Mouse (Mus musculus) right cerebral cortex, postnatal 36 days (tissue): ENCODE results near the gene Gpt2.

Source experiments
- DNase-seq, 2 experiments: peaks; one replicate each; pipeline ENCODE4 v3.0.0; 2022; ENCODE audit warnings: low spot score in 2 of 2, mixed read lengths in 1 of 2

The Gpt2 gene

GRCm38 (mm10) chr8:85487906-85488620 is 4.3 kb upstream of the Gpt2 start:
- DNase-seq = no peak

DNA sequence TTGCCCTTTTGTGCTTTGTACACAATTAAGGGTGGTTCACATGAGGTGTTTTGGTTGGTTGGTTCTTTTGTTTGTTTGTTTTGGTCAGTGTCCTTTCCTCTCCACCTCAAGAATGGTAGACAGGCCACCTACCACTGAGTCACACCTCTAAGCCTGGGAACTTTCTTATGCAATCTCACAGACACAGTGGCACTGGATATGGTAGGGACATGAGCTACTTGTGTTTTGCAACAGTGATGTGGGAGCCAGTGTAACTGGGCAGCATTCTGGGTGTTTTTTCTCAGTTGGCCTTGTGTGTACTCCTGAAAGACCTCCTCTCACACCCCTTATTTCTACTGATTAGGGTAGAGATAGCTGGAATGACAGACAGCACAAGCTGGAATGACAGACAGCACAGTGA is 3.7 kb upstream of the Gpt2 start:
- DNase-seq = no peak

DNA sequence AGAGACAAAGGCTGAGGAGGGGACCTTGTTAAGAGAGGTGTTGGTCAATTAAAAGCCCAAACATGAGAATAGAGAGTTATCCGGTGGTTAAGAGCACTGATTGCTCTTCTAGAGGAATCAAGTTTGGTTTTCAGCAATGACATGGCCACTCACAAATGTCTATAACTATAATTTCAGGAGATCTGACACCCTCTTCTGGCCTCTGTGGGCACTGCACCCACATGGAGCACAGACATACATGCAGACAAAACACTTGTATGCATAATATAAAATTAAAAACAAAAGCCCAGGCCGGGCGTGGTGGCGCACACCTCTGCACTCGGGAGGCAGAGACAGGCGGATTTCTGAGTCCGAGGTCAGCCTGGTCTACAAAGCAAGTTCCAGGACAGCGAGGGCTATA is 2.8 kb upstream of the Gpt2 start:
- DNase-seq = no peak

DNA sequence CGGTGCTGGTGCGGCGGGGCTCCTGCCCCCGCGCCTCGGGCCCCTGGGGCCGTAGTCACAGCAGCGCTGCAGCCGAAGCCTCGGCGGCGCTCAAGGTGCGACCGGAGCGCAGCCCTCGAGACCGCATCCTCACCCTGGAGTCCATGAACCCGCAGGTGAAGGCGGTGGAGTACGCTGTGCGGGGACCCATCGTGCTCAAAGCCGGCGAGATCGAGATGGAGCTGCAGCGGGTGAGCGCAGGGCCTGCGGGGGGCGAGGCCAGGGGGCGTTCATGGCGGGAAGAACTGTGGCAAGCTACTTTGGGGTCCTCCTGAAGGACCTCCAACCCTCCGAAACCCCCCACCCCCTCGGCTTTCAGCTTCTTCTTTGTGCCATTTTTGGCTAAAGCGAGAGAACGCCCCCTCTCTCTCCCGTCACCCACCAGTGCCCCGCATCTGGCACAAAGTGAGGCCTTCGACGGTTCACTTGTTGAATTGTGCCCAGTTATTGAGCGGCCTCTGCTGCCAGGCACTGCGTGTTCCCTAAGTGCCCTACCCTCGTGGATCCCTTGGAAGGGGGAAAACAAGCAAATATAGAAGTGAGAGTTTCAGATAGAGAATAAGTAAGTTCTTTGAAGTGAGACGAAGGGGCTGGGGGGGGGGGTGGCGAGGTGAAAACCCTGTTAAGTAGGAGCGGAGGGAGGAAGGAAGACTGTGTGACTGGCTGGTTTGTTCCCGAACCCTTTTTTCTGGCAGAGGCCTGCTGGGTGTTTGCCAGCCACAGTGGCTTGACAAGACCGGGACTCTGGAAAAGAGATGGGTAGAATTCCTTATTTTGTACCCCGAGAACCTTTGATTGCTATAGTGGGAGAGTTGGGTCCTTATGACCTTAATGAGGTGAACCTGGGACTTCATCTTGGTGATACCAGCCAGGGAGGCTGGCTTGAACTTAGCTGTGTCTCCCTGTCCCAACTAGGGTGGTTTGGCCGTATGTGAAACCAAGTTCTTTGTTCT is 860 bp downstream of the Gpt2 start:
- DNase-seq = peak; percentile 45 to 54

GRCm38 (mm10) chr8:85496125-85496524 is 3.7 kb downstream of the Gpt2 start:
- no peak for DNase-seq

GRCm38 (mm10) chr8:85496778-85497177 is 4.4 kb downstream of the Gpt2 start:
- no peak for DNase-seq

GRCm38 (mm10) chr8:85498577-85498976 is 6.2 kb downstream of the Gpt2 start:
- DNase-seq = no peak

- no peak for DNase-seq
Observed at GRCm38 (mm10) chr8:85500460-85500859, 8.1 kb downstream of the Gpt2 start.

- no peak for DNase-seq
Observed at GRCm38 (mm10) chr8:85500955-85501685, 8.7 kb downstream of the Gpt2 start.

GRCm38 (mm10) chr8:85502381-85502780 is 10.0 kb downstream of the Gpt2 start:
- no peak for DNase-seq

DNA sequence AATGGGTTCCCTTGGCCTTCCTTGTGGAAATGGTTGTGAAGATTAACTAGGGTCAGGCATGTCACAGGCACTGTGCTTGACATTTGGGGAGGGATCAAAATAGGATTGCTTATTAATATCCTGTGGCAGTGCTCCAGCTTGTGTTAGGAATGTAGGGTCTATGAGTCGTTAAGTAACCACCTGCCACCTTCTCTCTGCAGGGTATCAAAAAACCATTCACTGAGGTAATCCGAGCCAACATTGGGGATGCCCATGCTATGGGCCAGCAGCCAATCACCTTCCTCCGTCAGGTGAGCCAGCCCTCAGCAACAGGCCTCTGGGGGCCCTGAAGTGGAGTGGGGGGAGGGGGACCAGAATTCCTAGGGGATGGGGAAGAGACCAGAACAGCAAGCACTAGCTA is 10.7 kb downstream of the Gpt2 start:
- no peak for DNase-seq

DNA sequence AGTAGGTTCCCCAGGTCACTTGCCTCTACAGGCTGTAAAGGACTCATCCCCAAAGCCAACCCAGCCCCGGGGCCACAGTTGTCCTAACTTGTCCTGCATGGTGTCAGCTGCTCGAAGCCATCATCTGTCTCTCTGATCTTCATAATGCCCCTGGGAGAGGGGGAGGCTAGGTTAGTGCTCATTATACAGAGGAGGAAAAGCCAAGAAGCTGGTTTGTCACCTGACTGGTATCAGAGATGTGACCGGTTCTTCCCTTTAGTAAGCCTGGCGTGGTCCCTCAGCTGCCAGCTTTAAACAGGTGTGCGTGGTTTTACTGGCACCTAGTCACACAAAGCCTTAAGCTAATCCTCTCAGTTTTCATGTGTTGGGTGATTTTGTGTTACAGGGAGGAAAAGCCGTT is 12.3 kb downstream of the Gpt2 start:
- no peak for DNase-seq

DNA sequence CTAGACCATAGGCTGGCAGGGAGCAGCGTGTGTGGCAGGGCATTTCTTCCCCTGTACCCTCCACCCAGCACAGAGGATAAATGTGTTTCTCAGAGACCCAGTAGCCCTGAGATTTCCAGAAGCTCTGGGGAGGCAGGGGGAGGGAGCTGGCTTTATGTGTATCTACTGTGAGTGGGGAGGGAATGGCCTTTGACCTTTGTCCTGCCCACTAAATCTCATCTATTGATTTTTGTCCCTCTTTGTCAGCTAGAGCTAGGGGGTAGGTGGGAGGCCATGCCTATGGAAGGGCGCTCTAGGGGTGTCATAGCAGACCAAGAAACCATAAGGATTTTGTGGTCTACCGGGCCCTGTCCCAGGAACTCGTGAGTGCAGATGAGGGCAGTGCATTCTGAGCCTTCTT is 14.2 kb downstream of the Gpt2 start:
- no peak for DNase-seq

DNA sequence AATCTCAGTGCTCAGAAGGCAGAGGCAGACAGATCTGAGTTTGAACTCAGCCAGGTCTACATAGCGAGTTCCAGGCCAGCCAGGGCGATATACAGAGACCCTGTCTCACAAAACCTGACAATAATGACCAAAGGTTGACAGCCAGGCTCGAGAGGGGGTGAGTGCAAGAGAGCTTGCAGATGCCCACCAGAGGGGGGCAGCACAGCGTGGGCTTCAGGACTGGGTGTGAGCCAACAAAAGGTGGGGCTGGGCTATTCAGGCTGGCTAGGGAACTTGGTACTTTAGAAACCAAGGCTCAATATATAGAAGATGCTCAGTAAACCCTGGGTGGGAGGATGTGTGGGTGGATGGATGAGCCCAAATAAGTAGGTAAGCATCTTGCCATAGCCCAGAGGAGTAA is 16.3 kb downstream of the Gpt2 start:
- no peak for DNase-seq

- no peak for DNase-seq
Observed at GRCm38 (mm10) chr8:85512234-85512633, 19.9 kb downstream of the Gpt2 start.

DNA sequence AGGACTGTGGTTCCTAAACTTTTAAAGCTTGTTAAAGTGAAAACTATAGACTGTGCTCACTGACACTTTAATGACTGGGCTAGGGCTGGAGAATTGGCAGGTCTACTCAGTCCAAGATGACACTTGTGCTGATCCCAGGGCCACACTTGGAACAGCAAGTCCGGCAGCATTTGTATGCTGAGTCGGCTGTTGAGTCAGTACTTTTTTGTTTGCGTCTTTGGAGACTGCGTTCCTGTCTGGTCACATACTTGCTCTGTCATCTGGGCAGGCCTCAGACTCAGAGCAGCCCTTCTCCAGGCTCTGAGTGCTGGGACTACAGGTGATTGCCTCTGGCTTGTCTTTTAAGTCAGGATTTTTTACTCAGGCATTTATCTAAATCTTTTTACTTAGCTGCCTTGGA is 20.9 kb downstream of the Gpt2 start:
- DNase-seq = no peak

DNA sequence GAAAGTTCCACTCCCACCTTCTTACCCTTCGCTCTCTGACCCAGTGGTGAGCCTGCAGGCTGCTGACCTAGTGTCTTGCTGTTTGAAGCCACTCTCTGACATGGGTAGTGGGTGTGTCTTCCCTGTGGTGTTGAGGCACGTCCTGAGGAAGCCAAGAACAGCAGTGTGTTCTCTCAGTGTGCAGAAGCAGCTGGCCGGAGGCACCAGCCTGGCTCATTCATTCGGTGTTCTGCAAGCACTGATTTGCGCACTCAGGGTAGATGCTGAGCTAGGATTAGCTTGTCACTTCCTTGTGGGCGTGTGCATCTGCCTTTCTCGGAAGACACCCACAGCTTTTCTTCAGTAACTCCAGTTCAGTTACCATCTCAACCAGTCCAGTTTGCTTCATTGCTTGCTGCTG is 23.0 kb downstream of the Gpt2 start:
- DNase-seq = peak; percentile 74 to 92

- DNase-seq = peak; percentile 58 to 84
Observed at GRCm38 (mm10) chr8:85517336-85517735, 25.0 kb downstream of the Gpt2 start.

DNA sequence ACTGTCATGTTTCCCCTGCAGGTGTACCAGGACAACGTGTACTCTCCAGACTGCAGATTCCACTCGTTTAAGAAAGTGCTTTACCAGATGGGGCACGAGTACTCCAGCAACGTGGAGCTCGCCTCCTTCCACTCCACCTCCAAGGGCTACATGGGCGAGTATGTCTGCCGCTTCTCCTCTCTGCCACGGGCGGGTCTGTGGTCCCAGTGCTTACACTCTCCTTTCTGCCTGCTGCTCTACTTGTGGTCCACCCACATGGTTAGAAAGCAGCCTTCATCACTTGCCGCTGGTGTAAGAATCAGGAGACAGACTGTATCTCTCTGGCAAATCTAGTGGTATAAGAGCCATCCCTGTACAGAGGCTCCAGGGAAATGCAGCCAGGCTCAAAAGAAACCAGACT is 25.6 kb downstream of the Gpt2 start:
- peak; percentile 48 to 53 for DNase-seq

DNA sequence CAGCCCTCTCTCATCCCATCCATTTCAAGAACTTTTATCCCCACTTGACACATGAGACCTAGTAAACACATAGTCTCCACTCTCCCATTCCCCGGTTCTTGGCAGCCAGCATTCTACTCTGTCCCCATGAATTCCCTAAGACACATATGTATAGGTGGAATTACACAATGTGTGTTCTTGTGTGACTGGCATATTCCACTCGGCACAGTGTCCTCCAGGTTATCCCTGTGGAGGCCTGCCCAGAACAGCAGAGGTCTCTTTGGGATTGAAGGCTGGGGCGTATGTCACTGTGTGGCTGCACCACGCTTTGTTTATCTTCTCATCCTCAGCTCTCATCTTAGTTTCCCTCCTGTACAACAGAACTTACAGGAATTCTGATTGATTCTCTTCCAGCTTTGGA is 28.2 kb downstream of the Gpt2 start:
- no peak for DNase-seq

DNA sequence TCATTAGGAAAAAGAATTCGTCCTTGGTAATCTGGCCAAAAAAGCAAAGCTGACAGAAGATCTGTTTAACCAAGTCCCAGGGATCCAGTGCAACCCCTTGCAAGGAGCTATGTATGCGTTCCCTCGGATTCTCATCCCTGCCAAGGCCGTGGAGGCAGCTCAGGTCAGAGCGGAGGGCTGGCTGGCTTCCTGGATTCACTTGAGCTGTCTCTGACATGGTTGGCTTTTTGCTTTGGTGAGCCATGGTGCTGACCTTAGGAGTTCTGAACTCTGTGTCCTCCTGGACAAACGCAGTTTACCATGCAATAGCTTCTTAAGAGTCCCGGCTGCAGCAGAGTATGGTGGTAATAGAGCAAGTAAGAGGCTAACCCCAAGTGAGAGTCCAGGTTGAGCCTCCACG is 29.0 kb downstream of the Gpt2 start:
- no peak for DNase-seq

GRCm38 (mm10) chr8:85524086-85524485 is 31.7 kb downstream of the Gpt2 start:
- DNase-seq = no peak
